Mouse (Mus musculus) thymus, adult 2 months (tissue): ENCODE data around the gene Spink4.

Experiments
- CTCF ChIP-seq: fragments of 200-500 bp; IDR thresholded peaks from 2 replicates; pipeline ENCODE4 v1.5.1; 2012; ENCODE audit warnings: mild to moderate bottlenecking, control low read depth, low read length, moderate library complexity, borderline replicate concordance; ENCODE audit not compliant: control insufficient read depth, poor library complexity, insufficient read depth; ENCODE audit errors: extremely low read depth
- POLR2A ChIP-seq: fragments of 200-500 bp; IDR thresholded peaks from 2 replicates; pipeline ENCODE4 v1.6.1; 2012; ENCODE audit warnings: mild to moderate bottlenecking, low read length, control low read depth, moderate library complexity; ENCODE audit not compliant: control insufficient read depth, poor library complexity, insufficient read depth; ENCODE audit errors: extremely low read depth

- no peak for TF ChIP-seq POLR2A
- TF ChIP-seq CTCF: no peak
Observed at GRCm38 (mm10) chr4:40873320-40873719, 46.5 kb upstream of the Spink4 start.
